Mouse (Mus musculus) spleen, postnatal 36 days (tissue): Measurements from ENCODE around the gene Itgb6.

Source experiments
- DNase-seq, 2 experiments: peaks; one replicate each; pipeline ENCODE4 v3.0.0; 2022; ENCODE audit warnings: low spot score in 2 of 2, mixed read lengths in 1 of 2

Gene Itgb6

GRCm38 (mm10) chr2:60672973-60673954 lies 49.2 kb downstream of the Itgb6 start:
- DNase-seq, result no peak

GRCm38 (mm10) chr2:60671215-60671614 lies 51.2 kb downstream of the Itgb6 start:
- DNase-seq, result no peak

- no peak for DNase-seq
These were observed 59.4 kb downstream of the Itgb6 start for GRCm38 (mm10) chr2:60663071-60663470.

- no peak for DNase-seq
These were observed 62.5 kb downstream of the Itgb6 start for GRCm38 (mm10) chr2:60659993-60660392.

- no peak for DNase-seq
These were observed 63.5 kb downstream of the Itgb6 start for GRCm38 (mm10) chr2:60658992-60659391.

- no peak for DNase-seq
These were observed 67.6 kb downstream of the Itgb6 start for GRCm38 (mm10) chr2:60654828-60655227.

- no peak for DNase-seq
These were observed 72.3 kb downstream of the Itgb6 start for GRCm38 (mm10) chr2:60650155-60650554.

- no peak for DNase-seq
These were observed 74.8 kb downstream of the Itgb6 start for GRCm38 (mm10) chr2:60647650-60648049.

- DNase-seq, result no peak
These were observed 75.9 kb downstream of the Itgb6 start for GRCm38 (mm10) chr2:60646583-60646982.

GRCm38 (mm10) chr2:60643406-60643805 lies 79.0 kb downstream of the Itgb6 start:
- DNase-seq, result no peak

GRCm38 (mm10) chr2:60642606-60643005 lies 79.8 kb downstream of the Itgb6 start:
- DNase-seq, result no peak

GRCm38 (mm10) chr2:60640342-60640672 lies 82.1 kb downstream of the Itgb6 start:
- DNase-seq, result no peak

- DNase-seq, result no peak
These were observed 82.7 kb downstream of the Itgb6 start for GRCm38 (mm10) chr2:60639617-60640341.

- no peak for DNase-seq
These were observed 85.3 kb downstream of the Itgb6 start for GRCm38 (mm10) chr2:60636910-60637761.

- DNase-seq, result no peak
These were observed 86.0 kb downstream of the Itgb6 start for GRCm38 (mm10) chr2:60636481-60636880.

- no peak for DNase-seq
These were observed 86.4 kb downstream of the Itgb6 start for GRCm38 (mm10) chr2:60636038-60636437.

- DNase-seq, result no peak
These were observed 89.7 kb downstream of the Itgb6 start for GRCm38 (mm10) chr2:60632791-60633190.

- DNase-seq, result no peak
These were observed 92.1 kb downstream of the Itgb6 start for GRCm38 (mm10) chr2:60630304-60630703.

GRCm38 (mm10) chr2:60627952-60628351 lies 94.5 kb downstream of the Itgb6 start:
- DNase-seq, result no peak

- no peak for DNase-seq
These were observed 94.9 kb downstream of the Itgb6 start for GRCm38 (mm10) chr2:60627515-60627914.

- no peak for DNase-seq
These were observed 96.7 kb downstream of the Itgb6 start for GRCm38 (mm10) chr2:60625766-60626165.

- no peak for DNase-seq
These were observed 100.3 kb downstream of the Itgb6 start for GRCm38 (mm10) chr2:60622161-60622560.
